Mouse (Mus musculus) erythroblast, embryonic 14.5 days (primary cell): ENCODE results near the gene Gpr37l1. TPM values are rescaled to one million over a fixed set of nuclear protein-coding genes. Genes with fewer than 3 reads are reported as not detected.
"Not testable (repeated sequence)": the region's sequence is repeated elsewhere in the genome, so short reads cannot be mapped to it uniquely, and the experiment has no call there.

ENCODE experiments used
- H3K27me3 ChIP-seq: 2 replicates; pipeline ENCODE4 v1.6.1; 2012; ENCODE audit warnings: inconsistent platforms; ENCODE audit not compliant: control insufficient read depth
- H3K36me3 ChIP-seq: 2 replicates; pipeline ENCODE4 v1.6.1; 2012; ENCODE audit warnings: mild to moderate bottlenecking, inconsistent platforms; ENCODE audit not compliant: control insufficient read depth
- H3K4me1 ChIP-seq: 2 replicates; pipeline ENCODE4 v1.6.1; 2012; ENCODE audit warnings: inconsistent platforms; ENCODE audit not compliant: control insufficient read depth
- H3K4me3 ChIP-seq: replicated peaks from 2 replicates; pipeline ENCODE3; 2012; ENCODE audit warnings: moderate library complexity, mild to moderate bottlenecking, inconsistent platforms
- H3K9me3 ChIP-seq: 2 replicates; pipeline ENCODE4 v1.6.1; 2012; ENCODE audit warnings: low read length, inconsistent platforms, mixed read lengths; ENCODE audit not compliant: control insufficient read depth
- GATA1 ChIP-seq: IDR thresholded peaks from 2 replicates; pipeline ENCODE4 v1.6.1; 2012; ENCODE audit warnings: low read length, inconsistent platforms, mixed read lengths
- TAL1 ChIP-seq: IDR thresholded peaks from 3 replicates; pipeline ENCODE4 v1.6.1; 2012; ENCODE audit warnings: low read length, inconsistent platforms, mixed read lengths
- polyA plus RNA-seq: library from polyadenylated mRNA; stranded (reverse); fragments of >175 nt; gene quantifications from 2 replicates; pipeline ENCODE4 v1.2.3, GENCODE M21; 2012

Gene Gpr37l1
- polyA plus RNA-seq, 1 experiment = not detected

GRCm38 (mm10) chr1:135199014-135199819 lies 31.7 kb upstream of the Gpr37l1 start:
- Histone ChIP-seq H3K4me3 (peak overlapping the region; percentile 32), H3K36me3 (no peaks in the 10 kb centered on the region), H3K4me1 (peaks cover 26% of the 10 kb centered on the region), H3K9me3 (no peaks in the 10 kb centered on the region), H3K27me3 (no peaks in the 10 kb centered on the region)
- TF ChIP-seq TAL1 (no peak), GATA1 (no peak)

GRCm38 (mm10) chr1:135198412-135198811 lies 30.9 kb upstream of the Gpr37l1 start:
- H3K36me3 ChIP-seq = no peaks in the 10 kb centered on the region
- no peaks in the 10 kb centered on the region for H3K27me3 ChIP-seq
- H3K9me3 ChIP-seq = no peaks in the 10 kb centered on the region
- H3K4me3 ChIP-seq = no peak overlapping the region
- no peak for TF ChIP-seq GATA1
- no peak for TF ChIP-seq TAL1
- H3K4me1 ChIP-seq = peaks cover 21% of the 10 kb centered on the region

- H3K4me1 ChIP-seq = peaks cover 18% of the 10 kb centered on the region
- no peak overlapping the region for H3K4me3 ChIP-seq
- H3K27me3 ChIP-seq = no peaks in the 10 kb centered on the region
- H3K36me3 ChIP-seq = no peaks in the 10 kb centered on the region
- no peaks in the 10 kb centered on the region for H3K9me3 ChIP-seq
- TF ChIP-seq TAL1 (no peak), GATA1 (no peak)
Measured at GRCm38 (mm10) chr1:135195907-135196440, 28.5 kb upstream of the Gpr37l1 start.

GRCm38 (mm10) chr1:135194335-135194734 lies 26.9 kb upstream of the Gpr37l1 start:
- peaks cover 12% of the 10 kb centered on the region for H3K4me1 ChIP-seq
- H3K36me3 ChIP-seq, H3K9me3 ChIP-seq, H3K27me3 ChIP-seq, H3K4me3 ChIP-seq: not testable (repeated sequence)

- peaks cover 5% of the 10 kb centered on the region for H3K27me3 ChIP-seq
- no peaks in the 10 kb centered on the region for H3K36me3 ChIP-seq
- no peak overlapping the region for H3K4me3 ChIP-seq
- TF ChIP-seq GATA1 (no peak), TAL1 (no peak)
- no peaks in the 10 kb centered on the region for H3K4me1 ChIP-seq
- no peaks in the 10 kb centered on the region for H3K9me3 ChIP-seq
Measured at GRCm38 (mm10) chr1:135189186-135189585, 21.7 kb upstream of the Gpr37l1 start.

- Histone ChIP-seq H3K9me3 (no peaks in the 10 kb centered on the region), H3K27me3 (peaks cover 5% of the 10 kb centered on the region), H3K36me3 (no peaks in the 10 kb centered on the region), H3K4me3 (no peak overlapping the region), H3K4me1 (no peaks in the 10 kb centered on the region)
- no peak for TF ChIP-seq GATA1
Measured at GRCm38 (mm10) chr1:135188197-135188596, 20.7 kb upstream of the Gpr37l1 start.

- H3K9me3 ChIP-seq, H3K36me3 ChIP-seq, H3K4me3 ChIP-seq, H3K27me3 ChIP-seq, H3K4me1 ChIP-seq: not testable (repeated sequence)
Measured at GRCm38 (mm10) chr1:135187016-135187415, 19.5 kb upstream of the Gpr37l1 start.

- H3K9me3 ChIP-seq = no peaks in the 10 kb centered on the region
- H3K4me3 ChIP-seq = no peak overlapping the region
- peaks cover 5% of the 10 kb centered on the region for H3K27me3 ChIP-seq
- no peaks in the 10 kb centered on the region for H3K4me1 ChIP-seq
- TF ChIP-seq GATA1 (no peak), TAL1 (no peak)
- H3K36me3 ChIP-seq = no peaks in the 10 kb centered on the region
Measured at GRCm38 (mm10) chr1:135186427-135186826, 18.9 kb upstream of the Gpr37l1 start.

GRCm38 (mm10) chr1:135185936-135186335 lies 18.5 kb upstream of the Gpr37l1 start:
- no peaks in the 10 kb centered on the region for H3K36me3 ChIP-seq
- peaks cover 5% of the 10 kb centered on the region for H3K27me3 ChIP-seq
- no peaks in the 10 kb centered on the region for H3K9me3 ChIP-seq
- TF ChIP-seq GATA1 (no peak), TAL1 (no peak)
- H3K4me1 ChIP-seq = no peaks in the 10 kb centered on the region
- H3K4me3 ChIP-seq = no peak overlapping the region
